Comparison of ENCODE assay signal across 24 mouse cellular contexts in genomic region chr3:85109221-85109620, GRCm38 (mm10).
"Had no signal": no experiment of that assay in that cellular context is flagged by ENCODE, and none has a peak within 500 bp of the region (broad histone marks: within the 10 kb centered on the region; RNA-seq: fewer than 3 reads in every experiment).

No protein-coding gene starts in this region.

- H3K9ac ChIP-seq: heart, embryonic 12.5 days; hindbrain, embryonic 13.5 days; hindbrain, embryonic 15.5 days; kidney, embryonic 15.5 days; limb, embryonic 13.5 days; limb, embryonic 15.5 days; liver, embryonic 12.5 days; liver, embryonic 14.5 days had no signal

- H3K4me1 ChIP-seq: hindbrain, embryonic 15.5 days; kidney, embryonic 15.5 days; limb, embryonic 13.5 days; limb, embryonic 15.5 days; liver, embryonic 12.5 days had no signal

- H3K9me3 ChIP-seq: heart, embryonic 12.5 days; hindbrain, embryonic 13.5 days; hindbrain, embryonic 15.5 days; kidney, embryonic 15.5 days; limb, embryonic 13.5 days; limb, embryonic 15.5 days; liver, embryonic 12.5 days had no signal

- H3K4me3 ChIP-seq: heart, adult 2 months; heart, embryonic 12.5 days; hindbrain, embryonic 13.5 days; hindbrain, embryonic 15.5 days; kidney, embryonic 15.5 days; limb, embryonic 13.5 days; limb, embryonic 15.5 days; liver, embryonic 12.5 days had no signal

- ATAC-seq: hindbrain, postnatal 0 days; intestine, embryonic 16.5 days; liver, embryonic 12.5 days had no signal

- H3K27ac ChIP-seq: heart, adult 2 months; hindbrain, embryonic 13.5 days; hindbrain, embryonic 15.5 days; hindbrain, postnatal 0 days; kidney, embryonic 15.5 days; kidney, postnatal 0 days; limb, embryonic 13.5 days; limb, embryonic 15.5 days; liver, embryonic 12.5 days; liver, embryonic 14.5 days had no signal

- DNase-seq: gastrocnemius, postnatal 14 days; gastrocnemius, postnatal 36 days; heart, adult 2 months; heart, postnatal 14 days; heart, postnatal 36 days; kidney, adult 11 months; kidney, adult 2 months; kidney, adult 9 months; kidney, postnatal 14 days; kidney, postnatal 36 days; layer of hippocampus, adult 9-11 months; layer of hippocampus, postnatal 36 days; left cerebral cortex, postnatal 4 days had no signal

- H3K36me3 ChIP-seq: heart, embryonic 12.5 days; hindbrain, embryonic 13.5 days; hindbrain, embryonic 15.5 days; kidney, embryonic 15.5 days; limb, embryonic 13.5 days; limb, embryonic 15.5 days; liver, embryonic 12.5 days had no signal

- H3K4me2 ChIP-seq: heart, embryonic 12.5 days; hindbrain, embryonic 13.5 days; hindbrain, embryonic 15.5 days; kidney, embryonic 15.5 days; limb, embryonic 13.5 days; limb, embryonic 15.5 days; liver, embryonic 12.5 days had no signal

- H3K27me3 ChIP-seq: heart, embryonic 12.5 days; hindbrain, embryonic 13.5 days; hindbrain, embryonic 15.5 days; kidney, embryonic 15.5 days; limb, embryonic 13.5 days; limb, embryonic 15.5 days; liver, embryonic 12.5 days had no signal
